Mouse (Mus musculus) c-Kit-positive CD71-positive TER-119-negative erythroid progenitor cells, embryonic 14.5 days (primary cell): ENCODE results near the gene Ube2m.
A peak's percentile ranks its signal among the peaks of the same experiment; 100 is the strongest.

Experiments used
- DNase-seq: peaks from one replicate; pipeline ENCODE4 v3.0.0-alpha.2; 2013; ENCODE audit warnings: low read depth

The Ube2m gene

GRCm38 (mm10) chr7:12998851-12999250, 39.2 kb downstream of the Ube2m start, which contains the start of gene Trim28:
Gene Trim28 (plus strand): TSS chr7:12999114.
- DNase-seq: no peak

DNA sequence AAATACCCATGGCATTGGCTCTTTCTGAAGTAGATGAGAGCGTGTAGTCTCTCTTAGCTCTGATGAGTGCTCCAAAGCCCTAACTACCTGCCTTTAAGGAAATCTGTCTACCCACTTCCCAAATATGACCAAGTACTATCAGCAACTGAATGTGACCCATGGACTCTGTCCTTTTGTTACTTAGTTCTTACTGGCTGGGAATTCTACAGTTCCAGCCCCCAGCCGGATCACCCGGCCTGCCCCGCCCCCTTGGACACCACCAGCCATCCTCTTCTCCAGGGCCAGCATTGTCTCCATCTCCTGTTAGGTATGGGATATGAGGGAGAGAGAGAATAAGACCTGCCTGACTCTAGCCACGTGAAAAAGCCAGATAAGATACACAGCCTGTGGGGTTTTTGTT, 40.0 kb downstream of the Ube2m start, which contains the start of gene Slc27a5:
TSS of gene Slc27a5 (minus strand) at position 140 of the 400 bp plus-strand sequence.
- no peak for DNase-seq

DNA sequence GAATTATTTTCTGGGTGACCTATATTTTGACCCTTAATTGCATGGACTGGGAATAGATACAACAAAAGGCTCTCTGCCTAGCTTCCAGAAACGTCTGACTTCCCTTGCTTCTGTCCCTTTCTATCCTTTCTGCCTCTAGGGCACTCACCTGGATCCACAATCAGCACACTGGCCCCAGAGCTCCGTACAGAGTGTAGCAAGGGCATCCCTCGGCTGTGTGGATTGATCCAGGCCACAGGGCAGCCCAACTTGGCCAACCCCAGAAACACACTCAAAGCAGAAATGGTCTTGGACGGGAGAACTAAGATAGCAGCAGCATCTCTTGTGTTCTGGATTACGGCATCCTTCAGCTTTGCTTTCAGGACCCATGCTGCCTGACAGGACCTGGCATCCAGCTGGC, 40.8 kb downstream of the Ube2m start:
- no peak for DNase-seq

GRCm38 (mm10) chr7:12995862-12996261, 42.2 kb downstream of the Ube2m start:
- no peak for DNase-seq

- DNase-seq: no peak
Measured at GRCm38 (mm10) chr7:12993148-12993547, 44.9 kb downstream of the Ube2m start.

DNA sequence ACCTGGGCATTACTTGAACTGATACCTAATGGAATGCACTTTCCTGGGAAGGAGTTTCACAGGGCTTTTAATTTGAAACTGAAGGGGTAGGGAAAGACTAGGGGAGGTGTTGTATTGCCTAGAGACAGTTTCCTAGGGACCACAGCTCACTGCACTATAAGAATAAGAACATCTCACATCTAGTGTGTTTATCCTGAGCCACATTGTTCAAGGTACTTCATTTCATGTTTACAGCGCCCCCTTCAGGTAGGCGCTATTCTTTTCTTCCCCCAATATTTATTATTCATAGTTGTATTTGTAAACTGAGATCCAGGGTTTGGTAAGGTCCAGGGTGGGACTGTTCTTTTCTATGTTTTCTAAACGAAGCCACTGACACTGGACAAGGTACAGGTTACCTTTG, 45.9 kb downstream of the Ube2m start:
- DNase-seq: peak; percentile 65

DNA sequence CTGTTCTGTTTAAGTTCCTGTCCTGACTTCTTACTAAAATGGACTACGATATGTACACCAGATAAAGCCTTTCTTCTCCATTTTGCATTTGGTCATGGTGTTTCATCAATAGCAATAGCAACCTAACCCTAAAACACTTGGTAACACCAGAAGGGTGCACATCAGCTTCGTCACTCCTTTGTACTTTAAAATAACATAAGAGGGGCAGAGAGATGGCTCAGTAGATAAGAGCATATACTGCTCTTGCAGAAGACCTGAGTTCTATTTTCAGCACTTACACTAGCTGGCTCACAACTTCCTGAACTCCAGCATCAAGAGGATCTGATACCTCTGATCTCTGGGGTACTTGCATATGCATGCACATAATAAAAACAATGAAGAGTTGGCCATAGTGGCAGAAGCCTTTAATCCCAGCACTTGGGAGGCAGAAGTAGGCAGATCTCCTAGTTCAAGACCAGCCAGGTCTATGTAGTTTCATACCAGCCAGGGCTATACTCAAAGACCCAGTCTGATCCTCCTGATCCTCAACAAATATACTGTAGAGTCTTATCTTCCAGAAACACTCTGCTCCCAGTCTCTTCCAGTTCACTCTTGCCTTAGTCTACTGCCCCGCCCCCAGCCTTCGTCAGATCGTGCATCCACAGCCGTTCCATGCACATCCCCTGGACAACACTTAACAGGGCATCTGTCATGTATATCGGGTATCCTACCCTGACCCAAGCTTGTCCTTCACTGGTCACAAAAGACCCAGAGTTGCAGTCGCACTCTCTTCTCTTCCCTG, 50.5 kb downstream of the Ube2m start:
- DNase-seq: peak; percentile 58

DNA sequence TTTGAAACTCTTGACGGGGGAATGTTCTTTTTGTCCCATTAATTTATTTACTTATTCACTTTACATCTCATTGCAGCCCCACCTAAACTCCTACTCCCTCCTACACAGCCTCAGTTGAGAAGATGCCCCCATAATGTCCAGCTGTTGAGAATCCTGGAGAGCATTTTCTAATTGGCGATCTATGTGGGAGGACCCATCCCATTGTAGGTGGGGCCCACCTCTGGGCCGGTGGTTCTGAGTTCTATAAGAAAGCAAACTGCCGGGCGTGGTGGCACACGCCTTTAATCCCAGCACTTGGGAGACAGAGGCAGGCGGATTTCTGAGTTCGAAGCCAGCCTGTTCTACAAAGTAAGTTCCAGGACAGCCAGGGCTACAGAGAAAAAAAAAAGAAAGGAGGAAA, 51.2 kb downstream of the Ube2m start:
- DNase-seq: no peak

GRCm38 (mm10) chr7:12985724-12986123, 52.4 kb downstream of the Ube2m start:
- peak; percentile 57 for DNase-seq
